8 mouse cellular contexts compared by ENCODE assay signal in the genomic region with DNA sequence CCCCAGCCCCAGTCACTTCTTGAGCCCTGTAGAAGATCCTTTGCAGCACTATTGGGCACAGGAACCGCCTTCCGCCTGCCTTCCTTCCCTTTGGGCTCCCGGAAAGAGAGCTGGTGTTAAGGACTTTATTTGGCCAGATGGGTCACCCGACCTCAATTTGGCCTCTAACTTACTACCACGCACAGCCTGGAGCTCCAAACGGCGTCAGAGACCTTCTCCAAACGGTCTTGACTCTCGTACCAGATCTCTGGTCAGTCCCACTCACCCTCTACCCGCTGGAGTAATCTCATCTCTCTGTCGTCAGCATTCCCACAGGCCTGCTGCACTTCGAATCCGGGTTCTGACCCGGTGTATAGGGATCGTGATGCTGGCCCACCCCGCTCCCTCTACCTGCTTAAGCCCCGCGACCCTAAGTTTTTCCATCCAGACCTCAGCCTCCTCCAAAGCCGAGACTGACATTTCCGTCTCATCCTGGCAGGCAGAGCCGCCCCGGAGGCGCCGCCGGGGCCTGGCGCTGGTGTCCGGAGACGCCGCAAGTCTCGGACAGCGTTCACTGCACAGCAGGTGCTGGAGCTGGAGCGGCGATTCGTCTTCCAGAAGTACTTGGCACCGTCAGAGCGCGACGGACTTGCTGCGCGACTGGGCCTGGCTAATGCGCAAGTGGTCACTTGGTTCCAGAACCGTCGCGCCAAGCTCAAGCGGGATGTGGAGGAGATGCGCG. TPM values are rescaled to one million over a fixed set of nuclear protein-coding genes. Genes with fewer than 3 reads are reported as not detected.
DNase-seq lines count a peak whose midpoint lies in the region; ATAC-seq and TF ChIP-seq lines count a peak whose summit lies in the region.

No protein-coding gene starts in this region.

- no peaks in the 10 kb centered on the region for H3K36me3 ChIP-seq in ES-Bruce4 (ENCODE audit: control insufficient read depth, insufficient read depth, low read length, poor library complexity, severe bottlenecking)
- H3K36me3 ChIP-seq in heart, embryonic 13.5 days: peaks cover 2% of the 10 kb centered on the region
- H3K36me3 ChIP-seq in midbrain, embryonic 12.5 days: no peaks in the 10 kb centered on the region

- 1% methylated on average over 47 of the region's 47 CpGs for WGBS in heart, embryonic 13.5 days
- under 1% methylated on average over 47 of the region's 47 CpGs for WGBS in midbrain, embryonic 12.5 days

- H3K27me3 ChIP-seq in ES-Bruce4 (ENCODE audit: control insufficient read depth, insufficient read depth, low read length, poor library complexity, severe bottlenecking): no peaks in the 10 kb centered on the region
- peaks cover 96% of the 10 kb centered on the region for H3K27me3 ChIP-seq in heart, embryonic 13.5 days (replicated peaks)
- H3K27me3 ChIP-seq in midbrain, embryonic 12.5 days: peaks cover 88% of the 10 kb centered on the region

- peak overlapping the region; percentile 73 for H3K4me2 ChIP-seq in heart, embryonic 13.5 days
- H3K4me2 ChIP-seq in midbrain, embryonic 12.5 days (replicated peaks): peak overlapping the region; percentile 18; the same call in 1 of the 2 replicates

- H3K9me3 ChIP-seq in ES-Bruce4 (replicated peaks; ENCODE audit: control insufficient read depth, insufficient read depth, low read length, poor library complexity, severe bottlenecking): no peaks in the 10 kb centered on the region
- H3K9me3 ChIP-seq in heart, embryonic 13.5 days: no peaks in the 10 kb centered on the region
- H3K9me3 ChIP-seq in midbrain, embryonic 12.5 days: no peaks in the 10 kb centered on the region

- H3K4me3 ChIP-seq in ES-Bruce4 (ENCODE audit: low read depth, low read length): peak overlapping the region; percentile 39
- H3K4me3 ChIP-seq in bone marrow macrophage, adult 2 months (ENCODE audit: insufficient read depth, low read length): 0 out of 2 replicates have a peak overlapping the region, but pooled peaks have one; percentile 11
- peak overlapping the region; percentile 48 for H3K4me3 ChIP-seq in heart, embryonic 13.5 days
- H3K4me3 ChIP-seq in midbrain, embryonic 12.5 days: peak overlapping the region; percentile 17; the same call in 1 of the 2 replicates

- TF ChIP-seq EP300 in ES-Bruce4 (IDR thresholded peaks at IDR 0.05; ENCODE audit: insufficient read depth, low read depth, low read length): no peak

- H3K4me1 ChIP-seq in ES-Bruce4 (ENCODE audit: control insufficient read depth, insufficient read depth, low read length): no peaks in the 10 kb centered on the region
- peaks cover 6% of the 10 kb centered on the region; the same call in 1 of the 2 replicates for H3K4me1 ChIP-seq in bone marrow macrophage, adult 2 months (ENCODE audit: control insufficient read depth, insufficient read depth, low read length)
- peaks cover 23% of the 10 kb centered on the region for H3K4me1 ChIP-seq in heart, embryonic 13.5 days
- H3K4me1 ChIP-seq in midbrain, embryonic 12.5 days: 0 out of 2 replicates have a peak, but pooled peaks cover 9% of the 10 kb centered on the region

- TF ChIP-seq POLR2A in ES-Bruce4 (IDR thresholded peaks at IDR 0.05; ENCODE audit: insufficient read depth, low read length): no peak
- no peak for TF ChIP-seq POLR2A in bone marrow macrophage, adult 2 months (IDR thresholded peaks at IDR 0.05; ENCODE audit: borderline replicate concordance, low read depth, low read length)

- no peak for ATAC-seq in heart, embryonic 13.5 days (ENCODE audit: extremely low read depth, insufficient number of reproducible peaks, low FRiP score, low TSS enrichment)
- no peak for ATAC-seq in midbrain, embryonic 12.5 days (ENCODE audit: low FRiP score, low read depth)
- ATAC-seq in erythroblast, adult 5-6 weeks (replicated peaks; ENCODE audit: low FRiP score, poor library complexity, severe bottlenecking): no peak

- H3K27ac ChIP-seq in ES-Bruce4 (ENCODE audit: insufficient read depth, low read length): no peak overlapping the region
- H3K27ac ChIP-seq in bone marrow macrophage, adult 2 months (ENCODE audit: insufficient read depth, low read depth, low read length): no peak overlapping the region
- no peak overlapping the region for H3K27ac ChIP-seq in heart, embryonic 13.5 days (replicated peaks)
- no peak overlapping the region for H3K27ac ChIP-seq in midbrain, embryonic 12.5 days (replicated peaks)

- peak overlapping the region; percentile 40 for H3K9ac ChIP-seq in ES-Bruce4 (ENCODE audit: low read depth, poor library complexity, severe bottlenecking)
- H3K9ac ChIP-seq in heart, embryonic 13.5 days: peak overlapping the region; percentile 66
- no peak overlapping the region for H3K9ac ChIP-seq in midbrain, embryonic 12.5 days (replicated peaks)

- peak; percentile 49 for DNase-seq in kidney, postnatal 14 days
- no peak for DNase-seq in thymus, postnatal 36 days
- no peak for DNase-seq in spleen, postnatal 10 days (ENCODE audit: low spot score in 2 of 2)

- TF ChIP-seq CTCF in ES-Bruce4 (IDR thresholded peaks at IDR 0.05; ENCODE audit: low read depth, low read length): no peak
- no peak for TF ChIP-seq CTCF in bone marrow macrophage, adult 2 months (IDR thresholded peaks at IDR 0.05; ENCODE audit: low read depth, low read length)

RNA-seq across cellular contexts. Expression of a gene that starts 1.2 kb away (rescaled TPM):
- not detected in 2 replicates for polyA plus RNA-seq in ES-Bruce4 (2011; ENCODE audit: insufficient read depth, insufficient read length, low read depth, missing spikeins)
- polyA plus RNA-seq in bone marrow macrophage, adult 2 months (2012; ENCODE audit: insufficient read depth, insufficient read length, missing spikeins): 0.78 TPM in 1 of 2 replicates, not detected in the other
- 0.20 TPM in 1 of 2 replicates, not detected in the other for polyA plus RNA-seq in heart, embryonic 13.5 days (2015; fragmentation: Nextera tagmentation; extraction: Ambion mirVana)
- polyA plus RNA-seq in midbrain, embryonic 12.5 days (2016; fragmentation: Nextera tagmentation; extraction: Ambion mirVana): 0.45 TPM in 1 of 2 replicates, not detected in the other
- total RNA-seq in erythroblast, adult 5-6 weeks (2015; ENCODE audit: low replicate concordance): not detected in 2 replicates
- total RNA-seq in erythroblast, adult 5-6 weeks (2017; ENCODE audit: low replicate concordance): not detected in 2 replicates

RNA-seq across cellular contexts. Expression of a gene that starts 9.7 kb away (rescaled TPM):
- polyA plus RNA-seq in ES-Bruce4 (2011; ENCODE audit: insufficient read depth, insufficient read length, low read depth, missing spikeins): 14.7 and 21.3 TPM in 2 replicates
- 31.0 and 37.0 TPM in 2 replicates for polyA plus RNA-seq in bone marrow macrophage, adult 2 months (2012; ENCODE audit: insufficient read depth, insufficient read length, missing spikeins)
- 14.8 and 19.5 TPM in 2 replicates for polyA plus RNA-seq in heart, embryonic 13.5 days (2015; fragmentation: Nextera tagmentation; extraction: Ambion mirVana)
- polyA plus RNA-seq in midbrain, embryonic 12.5 days (2016; fragmentation: Nextera tagmentation; extraction: Ambion mirVana): 41.2 and 42.2 TPM in 2 replicates
- 19.8 and 29.7 TPM in 2 replicates for total RNA-seq in erythroblast, adult 5-6 weeks (2015; ENCODE audit: low replicate concordance)
- total RNA-seq in erythroblast, adult 5-6 weeks (2017; ENCODE audit: low replicate concordance): 11.0 and 18.1 TPM in 2 replicates

RNA-seq across cellular contexts. Expression of a gene that starts 14.0 kb away (rescaled TPM):
- not detected in 2 replicates for polyA plus RNA-seq in ES-Bruce4 (2011; ENCODE audit: insufficient read depth, insufficient read length, low read depth, missing spikeins)
- 3.2 and 6.1 TPM in 2 replicates for polyA plus RNA-seq in bone marrow macrophage, adult 2 months (2012; ENCODE audit: insufficient read depth, insufficient read length, missing spikeins)
- polyA plus RNA-seq in heart, embryonic 13.5 days (2015; fragmentation: Nextera tagmentation; extraction: Ambion mirVana): 1.5 and 1.7 TPM in 2 replicates
- polyA plus RNA-seq in midbrain, embryonic 12.5 days (2016; fragmentation: Nextera tagmentation; extraction: Ambion mirVana): 4.7 and 5.0 TPM in 2 replicates
- total RNA-seq in erythroblast, adult 5-6 weeks (2015; ENCODE audit: low replicate concordance): not detected in 2 replicates
- 0.98 TPM in 1 of 2 replicates, not detected in the other for total RNA-seq in erythroblast, adult 5-6 weeks (2017; ENCODE audit: low replicate concordance)

RNA-seq across cellular contexts. Expression of a gene that starts 14.1 kb away (rescaled TPM):
- 0.45 and 1.2 TPM in 2 replicates for polyA plus RNA-seq in ES-Bruce4 (2011; ENCODE audit: insufficient read depth, insufficient read length, low read depth, missing spikeins)
- polyA plus RNA-seq in bone marrow macrophage, adult 2 months (2012; ENCODE audit: insufficient read depth, insufficient read length, missing spikeins): 5.5 and 6.1 TPM in 2 replicates
- polyA plus RNA-seq in heart, embryonic 13.5 days (2015; fragmentation: Nextera tagmentation; extraction: Ambion mirVana): 1.6 TPM in 2 replicates
- polyA plus RNA-seq in midbrain, embryonic 12.5 days (2016; fragmentation: Nextera tagmentation; extraction: Ambion mirVana): 3.9 and 4.3 TPM in 2 replicates
- total RNA-seq in erythroblast, adult 5-6 weeks (2015; ENCODE audit: low replicate concordance): 0.19 TPM in 1 of 2 replicates, not detected in the other
- 0.94 TPM in 1 of 2 replicates, not detected in the other for total RNA-seq in erythroblast, adult 5-6 weeks (2017; ENCODE audit: low replicate concordance)

RNA-seq across cellular contexts. Expression of a gene that starts 17.3 kb away (rescaled TPM):
- polyA plus RNA-seq in ES-Bruce4 (2011; ENCODE audit: insufficient read depth, insufficient read length, low read depth, missing spikeins): not detected in 2 replicates
- polyA plus RNA-seq in bone marrow macrophage, adult 2 months (2012; ENCODE audit: insufficient read depth, insufficient read length, missing spikeins): not detected in 2 replicates
- 0.23 and 1.0 TPM in 2 replicates for polyA plus RNA-seq in heart, embryonic 13.5 days (2015; fragmentation: Nextera tagmentation; extraction: Ambion mirVana)
- polyA plus RNA-seq in midbrain, embryonic 12.5 days (2016; fragmentation: Nextera tagmentation; extraction: Ambion mirVana): not detected in 2 replicates
- total RNA-seq in erythroblast, adult 5-6 weeks (2015; ENCODE audit: low replicate concordance): not detected in 2 replicates
- total RNA-seq in erythroblast, adult 5-6 weeks (2017; ENCODE audit: low replicate concordance): not detected in 2 replicates
